In the genomic region with DNA sequence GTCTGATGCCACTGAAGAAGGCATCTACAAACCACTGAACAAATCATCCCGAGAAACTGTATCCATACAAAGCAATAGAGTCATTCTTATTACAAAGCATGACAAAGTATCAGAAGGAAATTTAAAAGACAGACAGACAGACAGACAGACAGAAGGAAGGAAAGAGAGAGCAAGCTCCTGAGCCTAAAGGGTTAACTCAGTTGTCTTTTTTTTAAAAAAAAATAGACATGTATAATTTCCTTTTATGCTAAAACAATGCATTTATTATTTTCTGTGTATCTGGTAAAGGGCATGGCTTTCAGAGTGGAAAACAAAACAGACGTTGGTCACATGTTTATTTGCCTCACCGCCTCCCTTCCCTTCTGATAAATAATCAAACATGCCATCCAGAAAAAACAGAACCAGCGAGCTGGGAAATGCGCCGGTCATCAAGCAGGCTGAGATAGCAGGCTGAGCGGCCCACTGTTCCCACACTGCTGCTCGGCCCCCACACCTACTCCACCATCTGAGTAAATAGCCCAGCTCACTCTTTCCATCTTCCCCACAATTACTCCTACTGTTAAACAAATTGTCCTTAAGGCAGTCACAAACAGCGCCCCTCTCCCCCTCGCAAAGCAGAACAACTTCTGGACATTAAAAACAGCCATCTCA, we compare ENCODE assay signal across 8 mouse cellular contexts.
A peak's percentile ranks its signal among the peaks of the same experiment; 100 is the strongest.
DNase-seq lines count a peak whose midpoint lies in the region; ATAC-seq lines count a peak whose summit lies in the region.
"Had no signal": no experiment of that assay in that cellular context is flagged by ENCODE, and none has a peak within 500 bp of the region (broad histone marks: within the 10 kb centered on the region; RNA-seq: fewer than 3 reads in every experiment).

No protein-coding gene starts in this region.

- H3K27me3 ChIP-seq in embryonic facial prominence, embryonic 11.5 days (ENCODE audit: control insufficient read depth, insufficient read depth, low read length): no peaks in the 10 kb centered on the region
- no peaks in the 10 kb centered on the region; the same call in 1 of the 2 replicates for H3K27me3 ChIP-seq in hindbrain, embryonic 12.5 days
- no peaks in the 10 kb centered on the region for H3K27me3 ChIP-seq in liver, embryonic 16.5 days (ENCODE audit: control insufficient read depth, insufficient read depth, low read depth, low read length)
- H3K27me3 ChIP-seq: embryonic facial prominence, embryonic 15.5 days had no signal

- no peak overlapping the region for H3K27ac ChIP-seq in embryonic facial prominence, embryonic 11.5 days (replicated peaks; ENCODE audit: low read depth, low read length)
- H3K27ac ChIP-seq in hindbrain, embryonic 12.5 days: 0 out of 2 replicates have a peak overlapping the region, but pooled peaks have one; percentile 35
- peak overlapping the region; percentile 55; the same call in 1 of the 2 replicates for H3K27ac ChIP-seq in liver, embryonic 16.5 days (ENCODE audit: low read length)
- H3K27ac ChIP-seq: embryonic facial prominence, embryonic 15.5 days had no signal

- no peak overlapping the region for H3K4me3 ChIP-seq in embryonic facial prominence, embryonic 11.5 days (ENCODE audit: low read depth, low read length)
- H3K4me3 ChIP-seq in hindbrain, embryonic 12.5 days: no peak overlapping the region
- peak overlapping the region; percentile 30 for H3K4me3 ChIP-seq in liver, embryonic 16.5 days (ENCODE audit: low read depth, low read length)

- DNase-seq in spleen, adult 12 weeks (ENCODE audit: low spot score): peak; percentile 15
- no peak for DNase-seq in spleen, postnatal 4 days (ENCODE audit: low spot score in 2 of 2)
- DNase-seq in embryonic facial prominence, embryonic 11.5 days (ENCODE audit: low spot score): peak; percentile 28
- DNase-seq in thymus, postnatal 4 days: peak; percentile 34
- DNase-seq in right cerebral cortex, postnatal 36 days (ENCODE audit: low spot score in 2 of 2): no peak

- no peak overlapping the region for H3K4me2 ChIP-seq in embryonic facial prominence, embryonic 11.5 days (ENCODE audit: low read depth, low read length)
- no peak overlapping the region for H3K4me2 ChIP-seq in hindbrain, embryonic 12.5 days (replicated peaks)
- H3K4me2 ChIP-seq in liver, embryonic 16.5 days (ENCODE audit: low read depth, low read length): peak overlapping the region; percentile 49

- WGBS in embryonic facial prominence, embryonic 11.5 days: 22% methylated on average over 10 of the region's 10 CpGs
- 22% methylated on average over 10 of the region's 10 CpGs for WGBS in hindbrain, embryonic 12.5 days
- 9% methylated on average over 10 of the region's 10 CpGs for WGBS in liver, embryonic 16.5 days (ENCODE audit: insufficient replicate concordance)

- H3K9ac ChIP-seq in embryonic facial prominence, embryonic 11.5 days (replicated peaks; ENCODE audit: low read length): no peak overlapping the region
- no peak overlapping the region for H3K9ac ChIP-seq in hindbrain, embryonic 12.5 days
- H3K9ac ChIP-seq in liver, embryonic 16.5 days (ENCODE audit: low read depth, low read length): peak overlapping the region; percentile 13; the same call in 1 of the 2 replicates

- ATAC-seq in embryonic facial prominence, embryonic 11.5 days (replicated peaks; ENCODE audit: insufficient number of reproducible peaks, low FRiP score, low TSS enrichment, low read depth): no peak
- no peak for ATAC-seq in hindbrain, embryonic 12.5 days (ENCODE audit: low FRiP score)
- ATAC-seq in liver, embryonic 16.5 days (ENCODE audit: low read depth): peak; percentile 28; the same call in 1 of the 2 replicates

- peaks cover 3% of the 10 kb centered on the region for H3K4me1 ChIP-seq in embryonic facial prominence, embryonic 11.5 days (ENCODE audit: control insufficient read depth, insufficient read depth, low read length)
- H3K4me1 ChIP-seq in hindbrain, embryonic 12.5 days: peaks cover 36% of the 10 kb centered on the region
- peaks cover 17% of the 10 kb centered on the region for H3K4me1 ChIP-seq in liver, embryonic 16.5 days (ENCODE audit: control insufficient read depth, low read depth, low read length)

- H3K36me3 ChIP-seq in embryonic facial prominence, embryonic 11.5 days (replicated peaks; ENCODE audit: control insufficient read depth, insufficient read depth, low read depth, low read length): no peaks in the 10 kb centered on the region
- no peaks in the 10 kb centered on the region for H3K36me3 ChIP-seq in hindbrain, embryonic 12.5 days
- H3K36me3 ChIP-seq in liver, embryonic 16.5 days (ENCODE audit: control insufficient read depth, insufficient read depth): no peaks in the 10 kb centered on the region
- H3K36me3 ChIP-seq: embryonic facial prominence, embryonic 15.5 days had no signal

- H3K9me3 ChIP-seq in embryonic facial prominence, embryonic 11.5 days (replicated peaks; ENCODE audit: control insufficient read depth, low read length): no peaks in the 10 kb centered on the region
- no peaks in the 10 kb centered on the region for H3K9me3 ChIP-seq in hindbrain, embryonic 12.5 days (replicated peaks)
- H3K9me3 ChIP-seq in liver, embryonic 16.5 days (replicated peaks; ENCODE audit: control insufficient read depth, low read length): no peaks in the 10 kb centered on the region
- H3K9me3 ChIP-seq: embryonic facial prominence, embryonic 15.5 days had no signal

Comparison
In these comparisons a context has a peak if more than half of its experiments do, and no peak if none do; other contexts are left out.
1. DNase-seq: peak in spleen, adult 12 weeks (single experiment), embryonic facial prominence, embryonic 11.5 days (single experiment) and thymus, postnatal 4 days (single experiment); none in spleen, postnatal 4 days (0 of 2) and right cerebral cortex, postnatal 36 days (0 of 2).